Mouse (Mus musculus): ENCODE data around the gene Lrrc75b. TPM values are rescaled to one million over a fixed set of nuclear protein-coding genes. Genes with fewer than 3 reads are reported as not detected.
A peak's percentile ranks its signal among the peaks of the same experiment; 100 is the strongest.

Gene Lrrc75b
- total and polyA plus RNA-seq, 2 experiments from 2014 or later, result 0.83 to 2.9 TPM

- Histone ChIP-seq H3K4me1 (ENCODE audit: control insufficient read depth, insufficient read depth) (no peaks in the 10 kb centered on the region), H3K4me3 (ENCODE audit: low read depth, low read length) (no peak overlapping the region), H3K9ac (replicated peaks; ENCODE audit: low read depth, low read length) (no peak overlapping the region), H3K4me2 (ENCODE audit: low read depth, low read length) (no peak overlapping the region), H3K9me3 (replicated peaks; ENCODE audit: control insufficient read depth, low read length) (peaks cover 9% of the 10 kb centered on the region; the same call in 1 of the 2 replicates), H3K27me3 (ENCODE audit: control insufficient read depth, insufficient read depth, low read length) (no peaks in the 10 kb centered on the region), H3K36me3 (replicated peaks; ENCODE audit: control insufficient read depth, insufficient read depth, low read length) (no peaks in the 10 kb centered on the region), H3K27ac (ENCODE audit: low read depth) (no peak overlapping the region)
- no peak for TF ChIP-seq EP300 (IDR thresholded peaks at IDR 0.05; ENCODE audit: low read depth)
- no peak for TF ChIP-seq CTCF (IDR thresholded peaks at IDR 0.05; ENCODE audit: low read depth)
- DNase-seq (ENCODE audit: low spot score) (no peak), ATAC-seq (ENCODE audit: insufficient read depth, low read depth) (no peak)
- WGBS, result 74% methylated on average over 7 of the region's 7 CpGs
Measured at GRCm38 (mm10) chr10:75549886-75550285, 10.2 kb downstream of the Lrrc75b start.

- TF ChIP-seq EP300 (IDR thresholded peaks at IDR 0.05; ENCODE audit: low read depth), result no peak
- no peak for TF ChIP-seq CTCF (IDR thresholded peaks at IDR 0.05; ENCODE audit: low read depth)
- H3K9me3 ChIP-seq (replicated peaks; ENCODE audit: control insufficient read depth, low read length), result peaks cover 12% of the 10 kb centered on the region; the same call in 1 of the 2 replicates
- no peaks in the 10 kb centered on the region for H3K4me1 ChIP-seq (ENCODE audit: control insufficient read depth, insufficient read depth)
- no peak overlapping the region for H3K4me2 ChIP-seq (ENCODE audit: low read depth, low read length)
- WGBS, result 38% methylated on average over 14 of the region's 14 CpGs
- no peak overlapping the region for H3K4me3 ChIP-seq (ENCODE audit: low read depth, low read length)
- no peak overlapping the region for H3K27ac ChIP-seq (ENCODE audit: low read depth)
- peak; percentile 42; the same call in 1 of the 2 replicates for ATAC-seq (ENCODE audit: insufficient read depth, low read depth)
- no peaks in the 10 kb centered on the region for H3K27me3 ChIP-seq (ENCODE audit: control insufficient read depth, insufficient read depth, low read length)
- no peak overlapping the region for H3K9ac ChIP-seq (replicated peaks; ENCODE audit: low read depth, low read length)
- no peak for DNase-seq (ENCODE audit: low spot score)
- no peaks in the 10 kb centered on the region for H3K36me3 ChIP-seq (replicated peaks; ENCODE audit: control insufficient read depth, insufficient read depth, low read length)
Measured at GRCm38 (mm10) chr10:75548486-75548885, 11.6 kb downstream of the Lrrc75b start.

- Histone ChIP-seq H3K27ac (ENCODE audit: low read depth) (no peak overlapping the region), H3K4me2 (ENCODE audit: low read depth, low read length) (no peak overlapping the region), H3K4me1 (ENCODE audit: control insufficient read depth, insufficient read depth) (no peaks in the 10 kb centered on the region), H3K36me3 (replicated peaks; ENCODE audit: control insufficient read depth, insufficient read depth, low read length) (no peaks in the 10 kb centered on the region), H3K4me3 (ENCODE audit: low read depth, low read length) (no peak overlapping the region), H3K9me3 (replicated peaks; ENCODE audit: control insufficient read depth, low read length) (peaks cover 12% of the 10 kb centered on the region; the same call in 1 of the 2 replicates), H3K27me3 (ENCODE audit: control insufficient read depth, insufficient read depth, low read length) (no peaks in the 10 kb centered on the region), H3K9ac (replicated peaks; ENCODE audit: low read depth, low read length) (no peak overlapping the region)
- ATAC-seq (ENCODE audit: insufficient read depth, low read depth) (no peak), DNase-seq (ENCODE audit: low spot score) (no peak)
- TF ChIP-seq CTCF (IDR thresholded peaks at IDR 0.05; ENCODE audit: low read depth) (no peak), EP300 (IDR thresholded peaks at IDR 0.05; ENCODE audit: low read depth) (no peak)
- 40% methylated on average over 7 of the region's 7 CpGs for WGBS
Measured at GRCm38 (mm10) chr10:75547901-75548300, 12.2 kb downstream of the Lrrc75b start.

GRCm38 (mm10) chr10:75536123-75536522 is 24.0 kb downstream of the Lrrc75b start:
- Histone ChIP-seq H3K4me2 (ENCODE audit: low read depth, low read length) (no peak overlapping the region), H3K4me3 (ENCODE audit: low read depth, low read length) (no peak overlapping the region), H3K9me3 (replicated peaks; ENCODE audit: control insufficient read depth, low read length) (no peaks in the 10 kb centered on the region), H3K36me3 (replicated peaks; ENCODE audit: control insufficient read depth, insufficient read depth, low read length) (peaks cover 18% of the 10 kb centered on the region), H3K4me1 (ENCODE audit: control insufficient read depth, insufficient read depth) (peaks cover 14% of the 10 kb centered on the region; the same call in 1 of the 2 replicates), H3K27ac (ENCODE audit: low read depth) (no peak overlapping the region; the same call in 1 of the 2 replicates), H3K27me3 (ENCODE audit: control insufficient read depth, insufficient read depth, low read length) (no peaks in the 10 kb centered on the region), H3K9ac (replicated peaks; ENCODE audit: low read depth, low read length) (no peak overlapping the region)
- no peak for ATAC-seq (ENCODE audit: insufficient read depth, low read depth)
- 80% methylated on average over 5 of the region's 5 CpGs for WGBS
- no peak for DNase-seq (ENCODE audit: low spot score)
- TF ChIP-seq EP300 (IDR thresholded peaks at IDR 0.05; ENCODE audit: low read depth), result no peak
- TF ChIP-seq CTCF (IDR thresholded peaks at IDR 0.05; ENCODE audit: low read depth), result no peak

- H3K9me3 ChIP-seq (replicated peaks; ENCODE audit: control insufficient read depth, low read length), result no peaks in the 10 kb centered on the region
- ATAC-seq (ENCODE audit: insufficient read depth, low read depth) (peak; percentile 76), DNase-seq (ENCODE audit: low spot score) (peak; percentile 65)
- 30% methylated on average over 2 of the region's 2 CpGs for WGBS
- H3K9ac ChIP-seq (replicated peaks; ENCODE audit: low read depth, low read length), result no peak overlapping the region
- no peak overlapping the region for H3K4me2 ChIP-seq (ENCODE audit: low read depth, low read length)
- TF ChIP-seq EP300 (IDR thresholded peaks at IDR 0.05; ENCODE audit: low read depth) (no peak; the same call in 1 of the 2 replicates), CTCF (IDR thresholded peaks at IDR 0.05; ENCODE audit: low read depth) (no peak)
- peaks cover 14% of the 10 kb centered on the region; the same call in 1 of the 2 replicates for H3K4me1 ChIP-seq (ENCODE audit: control insufficient read depth, insufficient read depth)
- peaks cover 18% of the 10 kb centered on the region for H3K36me3 ChIP-seq (replicated peaks; ENCODE audit: control insufficient read depth, insufficient read depth, low read length)
- H3K4me3 ChIP-seq (ENCODE audit: low read depth, low read length), result no peak overlapping the region
- no peaks in the 10 kb centered on the region for H3K27me3 ChIP-seq (ENCODE audit: control insufficient read depth, insufficient read depth, low read length)
- peak overlapping the region; percentile 62 for H3K27ac ChIP-seq (ENCODE audit: low read depth)
Measured at GRCm38 (mm10) chr10:75535423-75535822, 24.7 kb downstream of the Lrrc75b start.

- peak overlapping the region; percentile 62 for H3K27ac ChIP-seq (ENCODE audit: low read depth)
- no peak overlapping the region for H3K9ac ChIP-seq (replicated peaks; ENCODE audit: low read depth, low read length)
- TF ChIP-seq EP300 (IDR thresholded peaks at IDR 0.05; ENCODE audit: low read depth), result peak; percentile 34
- no peak for TF ChIP-seq CTCF (IDR thresholded peaks at IDR 0.05; ENCODE audit: low read depth)
- H3K4me3 ChIP-seq (ENCODE audit: low read depth, low read length), result no peak overlapping the region
- no peaks in the 10 kb centered on the region for H3K9me3 ChIP-seq (replicated peaks; ENCODE audit: control insufficient read depth, low read length)
- DNase-seq (ENCODE audit: low spot score), result peak; percentile 66
- H3K4me1 ChIP-seq (ENCODE audit: control insufficient read depth, insufficient read depth), result peaks cover 14% of the 10 kb centered on the region; the same call in 1 of the 2 replicates
- no peaks in the 10 kb centered on the region for H3K27me3 ChIP-seq (ENCODE audit: control insufficient read depth, insufficient read depth, low read length)
- H3K4me2 ChIP-seq (ENCODE audit: low read depth, low read length), result no peak overlapping the region
- 27% methylated on average over 8 of the region's 8 CpGs for WGBS
- peak; percentile 86 for ATAC-seq (ENCODE audit: insufficient read depth, low read depth)
- peaks cover 18% of the 10 kb centered on the region for H3K36me3 ChIP-seq (replicated peaks; ENCODE audit: control insufficient read depth, insufficient read depth, low read length)
Measured at GRCm38 (mm10) chr10:75534934-75535333, 25.2 kb downstream of the Lrrc75b start.

Measured in heart, postnatal 0 days (tissue).